Mouse (Mus musculus) leukemia stem cell, adult 10-12 weeks (primary cell): ENCODE measurements around the gene Gm38100. TPM values are rescaled to one million over a fixed set of nuclear protein-coding genes. Genes with fewer than 3 reads are reported as not detected.

Experiments
- polyA plus RNA-seq: library from polyadenylated mRNA; stranded (reverse); fragments of >175 nt; gene quantifications from 2 replicates; pipeline ENCODE4 v1.2.3, GENCODE M21; 2012; ENCODE audit warnings: low replicate concordance

The Gm38100 gene
- not detected in 2 replicates for polyA plus RNA-seq

GRCm38 (mm10) chr1:175920029-175920428 is at the start of gene Gm38100:
TSS of gene Gm38100 (plus strand) at chr1:175920329.

DNA sequence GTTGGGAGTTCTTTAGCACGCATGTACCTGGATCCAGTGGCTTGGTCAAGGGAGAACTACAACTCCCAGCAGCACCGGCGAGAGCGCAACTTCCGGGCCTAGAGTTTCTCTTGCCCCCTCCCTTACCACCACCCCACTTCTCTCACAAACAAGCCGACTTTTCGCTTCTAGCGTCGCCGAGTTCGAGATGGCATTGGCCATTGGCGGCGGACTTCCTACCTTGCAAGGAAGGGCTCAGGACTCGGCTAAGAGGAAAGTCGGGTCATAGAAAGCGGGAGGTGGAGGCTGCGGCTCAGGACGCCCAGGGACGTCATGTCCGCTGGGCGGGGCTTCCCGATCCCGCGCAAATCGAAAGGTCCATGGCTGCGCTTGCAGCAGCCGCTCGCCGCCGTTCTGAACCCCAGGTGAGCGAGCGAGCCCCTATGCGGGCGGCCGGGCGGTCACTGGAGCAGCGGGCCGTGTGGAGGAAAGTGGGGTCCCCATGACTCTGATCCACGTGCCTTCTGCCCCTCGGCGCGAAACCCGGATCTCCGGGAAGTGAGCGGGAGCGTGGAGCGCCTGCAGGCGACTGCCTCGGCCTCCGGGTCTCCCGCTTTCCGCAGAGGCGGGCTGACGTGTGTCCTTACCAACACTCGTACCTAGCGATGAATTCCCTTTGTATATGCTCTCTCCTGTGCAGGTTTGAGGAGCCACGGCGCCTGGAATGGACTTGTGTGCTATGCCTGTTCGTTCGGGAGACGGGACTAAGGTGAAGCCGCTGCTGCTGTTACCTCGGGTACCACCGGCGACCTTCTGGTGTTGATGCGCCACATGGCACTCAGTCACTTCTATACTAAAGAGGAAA is 39.5 kb upstream of the Gm38100 start, which contains the start of gene Exo1:
Gene Exo1 (plus strand): TSS at position 129 of the 844 bp plus-strand sequence.

Other genes with a start within 250 kb of the Gm38100 start
- gene Opn3, start 227.6 kb upstream of the Gm38100 start, polyA plus RNA-seq = 1.1 and 1.9 TPM in 2 replicates
- gene Chml, start 227.4 kb upstream of the Gm38100 start, polyA plus RNA-seq = 26.6 and 28.9 TPM in 2 replicates
- gene Wdr64, start 221.7 kb upstream of the Gm38100 start, polyA plus RNA-seq = not detected in 2 replicates
- gene Exo1, start 39.7 kb upstream of the Gm38100 start, polyA plus RNA-seq = 0.73 and 1.2 TPM in 2 replicates
- not detected in 2 replicates for gene Rbm8a2, start 58.8 kb downstream of the Gm38100 start, polyA plus RNA-seq